Mouse (Mus musculus) induced T-regulatory cell, adult 2 months (primary cell): ENCODE results near the gene Tmprss4.

ENCODE experiments used
- DNase-seq: peaks from one replicate; pipeline ENCODE4 v3.0.0-alpha.2; 2012; ENCODE audit warnings: low read depth

Gene Tmprss4

DNA sequence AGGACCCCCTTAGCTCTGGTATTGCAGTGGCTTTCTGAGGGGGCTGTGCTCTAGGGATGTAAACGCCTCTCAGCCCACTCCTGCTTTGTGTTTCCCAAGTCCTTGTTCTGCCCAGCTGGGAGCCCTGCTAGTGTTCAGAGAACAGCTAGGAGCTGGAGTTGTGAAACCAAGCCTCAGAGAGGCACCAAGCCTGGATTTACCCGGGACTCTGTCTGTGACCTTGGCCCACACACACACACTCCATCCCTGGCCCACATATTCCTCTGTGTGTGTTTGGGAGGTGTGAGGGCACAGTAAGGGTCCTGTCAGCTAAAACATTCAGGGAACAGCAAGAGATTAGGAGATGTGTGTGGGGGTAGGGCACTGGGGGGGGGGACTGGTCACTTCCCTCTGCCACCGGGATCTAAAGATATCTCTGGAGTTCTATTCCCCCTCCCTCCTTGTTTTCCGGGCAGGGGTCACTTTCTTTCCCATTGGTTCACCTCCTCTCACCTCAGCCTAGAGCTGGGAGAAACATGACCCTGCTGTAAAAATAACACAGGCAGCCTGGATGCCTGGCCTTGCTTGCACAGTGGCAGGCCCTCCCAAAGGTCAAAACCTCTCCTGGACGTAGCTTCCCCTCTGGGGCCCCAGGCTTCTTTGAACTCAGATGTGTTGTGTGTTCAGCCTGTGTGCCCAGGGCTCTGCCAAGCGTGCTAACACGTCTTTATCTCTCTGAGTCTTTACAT lies 67.3 kb downstream of the Tmprss4 start:
- no peak for DNase-seq

- peak; percentile 84 for DNase-seq
Measured at GRCm38 (mm10) chr9:45133484-45134310, 70.2 kb downstream of the Tmprss4 start.

DNA sequence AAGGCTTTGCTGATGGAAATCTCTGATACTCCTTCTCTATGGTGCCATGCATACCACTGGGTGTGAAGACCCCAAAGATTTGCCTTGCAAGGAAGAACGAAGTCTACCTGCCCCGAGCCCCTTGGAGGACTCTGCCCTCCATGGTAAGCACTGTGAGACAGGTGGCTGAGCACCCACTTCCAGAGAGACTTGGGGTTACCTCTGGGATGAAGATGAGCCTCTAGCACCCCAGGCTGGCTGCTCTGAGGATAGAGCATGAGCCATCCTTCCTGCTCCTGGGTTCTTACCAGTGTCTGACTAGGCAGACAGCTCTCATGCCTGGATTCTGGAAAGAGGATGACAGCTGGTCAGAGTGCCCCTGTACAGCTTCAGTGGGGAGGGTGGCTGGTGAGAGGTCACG lies 73.8 kb downstream of the Tmprss4 start:
- no peak for DNase-seq

GRCm38 (mm10) chr9:45126941-45127340 lies 77.0 kb downstream of the Tmprss4 start:
- peak; percentile 60 for DNase-seq

DNA sequence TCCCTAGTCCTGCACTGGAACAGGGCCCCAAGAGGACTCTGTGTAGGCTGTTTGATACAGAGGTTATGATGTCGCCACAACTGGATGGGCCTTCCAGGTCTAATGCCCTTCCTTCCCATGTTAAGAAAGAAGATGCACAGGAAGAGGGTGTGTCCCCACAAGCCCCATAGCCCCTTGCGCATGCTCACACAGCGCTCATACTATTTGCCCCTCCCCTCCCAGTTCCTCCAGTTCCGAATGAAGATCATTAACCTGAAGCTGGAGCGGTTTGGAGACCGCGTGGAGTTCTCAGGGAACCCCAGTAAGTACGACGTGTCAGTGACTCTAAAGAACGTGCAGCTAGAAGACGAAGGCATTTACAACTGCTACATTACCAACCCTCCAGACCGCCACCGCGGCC lies 78.7 kb downstream of the Tmprss4 start:
- DNase-seq = no peak
